Mouse (Mus musculus): ENCODE data around the gene Anapc1.

Gene Anapc1

GRCm38 (mm10) chr2:128686921-128687557, at the start of gene Anapc1:
Anapc1 (minus strand) TSS chr2:128687391.
- peak; percentile 91 for DNase-seq

- no peak for DNase-seq
These were observed 47.9 kb upstream of the Anapc1 start for GRCm38 (mm10) chr2:128735089-128735488.

- no peak for DNase-seq
These were observed 44.8 kb upstream of the Anapc1 start for GRCm38 (mm10) chr2:128731951-128732350.

- DNase-seq, result no peak
These were observed 44.3 kb upstream of the Anapc1 start for GRCm38 (mm10) chr2:128731514-128731913.

- DNase-seq, result no peak
These were observed 42.0 kb upstream of the Anapc1 start for GRCm38 (mm10) chr2:128729141-128729540.

GRCm38 (mm10) chr2:128728066-128728465, 40.9 kb upstream of the Anapc1 start:
- DNase-seq, result no peak

GRCm38 (mm10) chr2:128727552-128727951, 40.4 kb upstream of the Anapc1 start:
- DNase-seq, result no peak

GRCm38 (mm10) chr2:128726626-128727025, 39.4 kb upstream of the Anapc1 start:
- DNase-seq, result no peak

- DNase-seq, result no peak
These were observed 38.9 kb upstream of the Anapc1 start for GRCm38 (mm10) chr2:128726067-128726466.

- no peak for DNase-seq
These were observed 35.0 kb upstream of the Anapc1 start for GRCm38 (mm10) chr2:128722106-128722710.

- DNase-seq, result no peak
These were observed 32.2 kb upstream of the Anapc1 start for GRCm38 (mm10) chr2:128719380-128719779.

- DNase-seq, result no peak
These were observed 28.8 kb upstream of the Anapc1 start for GRCm38 (mm10) chr2:128715979-128716378.

- no peak for DNase-seq
These were observed 27.6 kb upstream of the Anapc1 start for GRCm38 (mm10) chr2:128714724-128715241.

GRCm38 (mm10) chr2:128713548-128714003, 26.4 kb upstream of the Anapc1 start:
- no peak for DNase-seq

- DNase-seq, result no peak
These were observed 25.7 kb upstream of the Anapc1 start for GRCm38 (mm10) chr2:128712940-128713339.

- DNase-seq, result no peak
These were observed 23.4 kb upstream of the Anapc1 start for GRCm38 (mm10) chr2:128710609-128711008.

- DNase-seq, result no peak
These were observed 22.1 kb upstream of the Anapc1 start for GRCm38 (mm10) chr2:128709264-128709663.

GRCm38 (mm10) chr2:128704474-128704873, 17.3 kb upstream of the Anapc1 start:
- DNase-seq, result no peak

- DNase-seq, result peak; percentile 12
These were observed 12.2 kb upstream of the Anapc1 start for GRCm38 (mm10) chr2:128699201-128699885.

- DNase-seq, result peak; percentile 26
These were observed 11.5 kb upstream of the Anapc1 start, which contains the start of gene Mertk for GRCm38 (mm10) chr2:128698693-128699181. Mertk (plus strand) TSS chr2:128698956.

- peak; percentile 69 for DNase-seq
These were observed 11.0 kb upstream of the Anapc1 start for GRCm38 (mm10) chr2:128698140-128698692.

- no peak for DNase-seq
These were observed 10.4 kb upstream of the Anapc1 start for GRCm38 (mm10) chr2:128697566-128697965.

- DNase-seq, result no peak
These were observed 9.9 kb upstream of the Anapc1 start for GRCm38 (mm10) chr2:128697047-128697446.

Data from thymus, postnatal 4 days (tissue).